Mouse (Mus musculus) liver, adult 2 months (tissue): Measurements from ENCODE around the gene Olfr1387. TPM values are rescaled to one million over a fixed set of nuclear protein-coding genes. Genes with fewer than 3 reads are reported as not detected.

Experiments
- DNase-seq: peaks from one replicate; pipeline ENCODE4 v3.0.0-alpha.2; 2011; ENCODE audit warnings: low read depth, low spot score; ENCODE audit errors: extremely low read depth
- H3K27ac ChIP-seq: fragments of 200-500 bp; replicated peaks from 2 replicates; pipeline ENCODE4 v1.5.1; 2012; ENCODE audit warnings: low read depth, mild to moderate bottlenecking, control low read depth, inconsistent platforms, low read length; ENCODE audit not compliant: insufficient read depth
- H3K27me3 ChIP-seq: fragments of 200-500 bp; 2 replicates; pipeline ENCODE4 v1.6.1; 2012; ENCODE audit warnings: mild to moderate bottlenecking, moderate library complexity, low read length, inconsistent platforms; ENCODE audit not compliant: control insufficient read depth, insufficient read depth
- H3K36me3 ChIP-seq: fragments of 200-500 bp; 2 replicates; pipeline ENCODE4 v1.6.1; 2012; ENCODE audit warnings: low read length, inconsistent platforms; ENCODE audit not compliant: control insufficient read depth, insufficient read depth
- H3K4me1 ChIP-seq: fragments of 200-500 bp; 2 replicates; pipeline ENCODE4 v1.6.1; 2011; ENCODE audit warnings: low read length; ENCODE audit not compliant: control insufficient read depth, insufficient read depth
- H3K4me3 ChIP-seq: fragments of 200-500 bp; 2 replicates; pipeline ENCODE4 v1.5.1; 2011; ENCODE audit warnings: low read depth, mild to moderate bottlenecking, control low read depth, low read length, moderate library complexity; ENCODE audit not compliant: insufficient read depth
- H3K79me2 ChIP-seq: fragments of 200-500 bp; 2 replicates; pipeline ENCODE4 v1.6.1; 2012; ENCODE audit warnings: inconsistent platforms, mild to moderate bottlenecking, low read length, moderate library complexity; ENCODE audit not compliant: control insufficient read depth, insufficient read depth
- H3K9ac ChIP-seq: fragments of 200-500 bp; 2 replicates; pipeline ENCODE4 v1.6.1; 2012; ENCODE audit warnings: low read depth, mild to moderate bottlenecking, control low read depth, inconsistent platforms, low read length
- CTCF ChIP-seq: fragments of 200-500 bp; IDR thresholded peaks from 2 replicates; pipeline ENCODE4 v1.5.1; 2011; ENCODE audit warnings: low read depth, low read length, control low read depth
- POLR2A ChIP-seq: fragments of 200-500 bp; IDR thresholded peaks from 2 replicates; pipeline ENCODE4 v1.6.1; 2011; ENCODE audit warnings: low read length, control low read depth; ENCODE audit not compliant: insufficient read depth; ENCODE audit errors: extremely low read depth
- WGBS: fragments of 180-500 bp; shearing (Covaris S2); methylation state at CpG from one replicate; pipeline ENCODE4 v1.1.7; 2018; 5-methylcytosine and 5-hydroxymethylcytosine counted together
- polyA plus RNA-seq: library from polyadenylated mRNA; depleted of rRNA; stranded (reverse); fragments of >200 nt; gene quantifications from 2 replicates; pipeline ENCODE4 v1.2.3, GENCODE M21; 2012; rRNA removed
- total RNA-seq: library from RNA; depleted of rRNA; stranded (reverse); fragments of >200 nt; gene quantifications from 2 replicates; pipeline ENCODE4 v1.2.3, GENCODE M21; 2014; rRNA removed

Olfr1387 gene
- total RNA-seq (not detected in 2 replicates), polyA plus RNA-seq (not detected in 2 replicates)

DNA sequence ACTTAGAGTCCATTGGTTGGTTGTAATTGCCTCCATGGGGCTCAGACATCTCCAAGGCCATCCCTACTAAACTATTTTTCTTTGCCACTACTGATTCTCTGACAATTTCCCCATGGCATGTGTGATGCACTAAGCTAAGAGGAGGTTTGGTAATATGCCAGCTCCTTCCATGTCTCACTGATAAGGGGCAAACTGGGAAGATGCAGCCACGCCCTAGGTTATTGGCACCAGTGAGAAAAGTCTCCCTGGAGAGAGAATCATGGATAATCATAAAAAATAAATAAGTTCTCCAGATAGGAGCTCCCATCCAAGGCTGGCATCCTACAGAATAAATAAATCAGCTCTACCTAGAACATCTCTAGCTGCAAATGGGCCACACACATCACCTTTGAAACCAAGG lies at the start of gene Olfr1387:
Gene Olfr1387, plus strand, starts transcription at position 301 of the 400 bp plus-strand sequence.
- 84% methylated on average over 1 of the region's 1 CpGs for WGBS
- H3K79me2 ChIP-seq, result no peaks in the 10 kb centered on the region
- no peak within 1 kb of the TSS for H3K4me3 ChIP-seq

DNA sequence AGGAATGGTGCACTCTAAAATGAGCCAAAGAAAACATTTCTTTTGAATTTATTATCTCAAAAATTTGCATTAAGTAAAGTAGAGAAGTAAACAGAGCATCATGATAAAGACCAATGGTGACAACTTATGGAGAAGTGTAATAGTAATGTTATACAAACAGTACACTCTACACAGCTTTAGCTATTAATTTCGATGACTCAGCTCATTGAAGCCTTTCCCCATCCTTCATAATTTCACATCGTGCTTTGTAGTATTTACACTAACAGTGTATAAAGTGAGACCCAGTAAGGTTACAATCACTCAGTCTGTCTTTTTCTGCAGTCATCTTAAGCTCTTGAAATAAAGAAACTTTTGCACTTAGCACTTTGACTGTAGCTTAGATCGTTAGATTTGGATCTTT lies 48.4 kb upstream of the Olfr1387 start:
- no peak overlapping the region for H3K9ac ChIP-seq
- H3K4me3 ChIP-seq, result no peak overlapping the region
- 65% methylated on average over 3 of the region's 3 CpGs for WGBS
- no peak overlapping the region for H3K27ac ChIP-seq
- TF ChIP-seq CTCF, result no peak
- TF ChIP-seq POLR2A, result no peak
- H3K4me1 ChIP-seq, result no peaks in the 10 kb centered on the region
- no peaks in the 10 kb centered on the region for H3K27me3 ChIP-seq
- H3K36me3 ChIP-seq, result no peaks in the 10 kb centered on the region
- no peaks in the 10 kb centered on the region for H3K79me2 ChIP-seq
- DNase-seq, result no peak

More for the DNA sequence above, at the start of gene Olfr1387:
- no peak for DNase-seq
- Histone ChIP-seq H3K4me1 (no peaks in the 10 kb centered on the region), H3K9ac (no peak within 1 kb of the TSS), H3K36me3 (no peaks in the 10 kb centered on the region), H3K27me3 (no peaks in the 10 kb centered on the region), H3K27ac (no peak within 1 kb of the TSS)
- no peak for TF ChIP-seq POLR2A
- TF ChIP-seq CTCF, result no peak

DNA sequence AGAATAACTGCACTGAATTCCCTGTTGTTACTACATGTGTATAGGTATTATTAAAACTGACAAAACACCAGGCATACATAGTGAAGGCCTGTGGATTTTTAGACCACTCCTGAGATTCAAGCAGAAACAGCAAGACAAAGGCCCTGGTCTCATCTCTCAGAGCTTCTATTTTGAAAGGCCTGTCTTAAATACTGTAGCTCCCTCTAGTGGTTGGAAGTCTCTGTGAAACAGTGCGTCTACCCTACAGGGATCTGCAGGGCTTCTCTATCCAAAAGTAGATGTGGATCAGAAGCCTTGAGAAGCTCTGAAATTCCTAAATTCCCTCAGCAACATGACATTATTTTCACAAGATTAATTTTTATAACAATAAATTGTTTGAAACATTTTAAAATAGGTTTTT lies 44.6 kb upstream of the Olfr1387 start:
- TF ChIP-seq POLR2A, result no peak
- TF ChIP-seq CTCF, result no peak
- Histone ChIP-seq H3K4me1 (no peaks in the 10 kb centered on the region), H3K27me3 (no peaks in the 10 kb centered on the region), H3K9ac (no peak overlapping the region), H3K27ac (no peak overlapping the region), H3K36me3 (no peaks in the 10 kb centered on the region), H3K79me2 (no peaks in the 10 kb centered on the region), H3K4me3 (no peak overlapping the region)
- DNase-seq, result peak; percentile 51
- 44% methylated on average over 1 of the region's 1 CpGs for WGBS

GRCm38 (mm10) chr11:49422767-49423166 lies 32.4 kb upstream of the Olfr1387 start, which contains the start of gene Olfr1389:
Gene Olfr1389, plus strand, starts transcription at chr11:49423067.
- no peak within 1 kb of the TSS for H3K9ac ChIP-seq
- no peaks in the 10 kb centered on the region for H3K36me3 ChIP-seq
- H3K4me1 ChIP-seq, result no peaks in the 10 kb centered on the region
- no peak within 1 kb of the TSS for H3K4me3 ChIP-seq
- WGBS, result 88% methylated on average over 2 of the region's 2 CpGs
- H3K27ac ChIP-seq, result no peak within 1 kb of the TSS
- no peak for TF ChIP-seq CTCF
- no peak for TF ChIP-seq POLR2A
- no peaks in the 10 kb centered on the region for H3K27me3 ChIP-seq
- no peak for DNase-seq
- no peaks in the 10 kb centered on the region for H3K79me2 ChIP-seq

DNA sequence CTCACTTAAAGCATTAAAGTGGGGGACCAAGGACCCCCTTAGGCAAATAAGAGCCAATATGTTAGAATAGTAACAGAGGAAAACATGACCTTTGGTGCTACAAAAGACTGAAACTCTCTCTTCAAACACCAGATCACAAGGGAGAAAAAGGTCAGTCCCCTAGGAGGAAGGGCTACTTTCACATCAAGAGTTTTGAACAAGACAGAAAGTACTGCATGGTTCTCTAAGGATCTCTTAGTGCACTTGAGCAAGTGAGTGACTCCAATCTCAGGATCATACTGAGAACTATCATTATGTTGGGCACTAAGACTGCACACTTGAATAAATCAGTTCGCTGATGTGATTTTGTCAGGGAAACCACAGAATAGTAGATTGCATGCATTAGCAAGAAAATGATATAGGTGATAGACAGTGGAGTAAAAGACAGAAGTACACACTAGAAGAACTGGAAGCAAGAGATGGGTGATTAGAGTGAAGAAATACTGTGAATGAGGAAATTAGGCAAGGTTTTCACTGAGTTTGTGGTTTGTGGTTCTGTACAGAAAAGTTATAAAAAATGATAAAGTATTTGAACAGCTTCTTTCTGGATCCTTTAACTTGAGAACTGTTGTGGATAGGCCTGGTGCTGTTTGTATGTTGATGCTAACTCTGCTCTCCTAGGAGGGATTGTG lies 29.8 kb upstream of the Olfr1387 start:
- Histone ChIP-seq H3K4me1 (no peaks in the 10 kb centered on the region), H3K4me3 (no peak overlapping the region), H3K79me2 (no peaks in the 10 kb centered on the region), H3K9ac (no peak overlapping the region), H3K27me3 (no peaks in the 10 kb centered on the region), H3K36me3 (no peaks in the 10 kb centered on the region), H3K27ac (no peak overlapping the region)
- TF ChIP-seq CTCF (no peak), POLR2A (no peak)
- WGBS, result 89% methylated on average over 1 of the region's 1 CpGs
- DNase-seq, result no peak

- Histone ChIP-seq H3K9ac (no peak overlapping the region), H3K36me3 (no peaks in the 10 kb centered on the region), H3K79me2 (no peaks in the 10 kb centered on the region), H3K27ac (no peak overlapping the region), H3K4me1 (no peaks in the 10 kb centered on the region), H3K27me3 (no peaks in the 10 kb centered on the region), H3K4me3 (no peak overlapping the region)
- 76% methylated on average over 2 of the region's 2 CpGs for WGBS
- DNase-seq, result peak; percentile 9
- TF ChIP-seq POLR2A (no peak), CTCF (no peak)
These were observed 25.5 kb upstream of the Olfr1387 start for GRCm38 (mm10) chr11:49429641-49430040.
